Mouse (Mus musculus) G1E (cell line): ENCODE results near the gene Myo1d. TPM values are rescaled to one million over a fixed set of nuclear protein-coding genes. Genes with fewer than 3 reads are reported as not detected.

ENCODE experiments used
- ATAC-seq: 2 replicates; pipeline ENCODE4 v1.8.0; 2016; ENCODE audit warnings: mild to moderate bottlenecking; ENCODE audit not compliant: insufficient number of reproducible peaks, poor library complexity, low FRiP score, severe bottlenecking; ENCODE audit errors: extremely low read depth
- DNase-seq: peaks from one replicate; pipeline ENCODE4 v3.0.0; 2012; ENCODE audit warnings: low spot score
- H3K27me3 ChIP-seq: 2 replicates; pipeline ENCODE4 v1.6.1; 2012; ENCODE audit warnings: mild to moderate bottlenecking, low read length, inconsistent platforms; ENCODE audit not compliant: insufficient read depth
- H3K36me3 ChIP-seq: replicated peaks from 2 replicates; pipeline ENCODE3; 2012; ENCODE audit warnings: mild to moderate bottlenecking, inconsistent platforms
- H3K4me1 ChIP-seq: 2 replicates; pipeline ENCODE4 v1.6.1; 2012; ENCODE audit warnings: low read depth, low read length, inconsistent platforms, mixed read lengths; ENCODE audit not compliant: insufficient read depth
- H3K4me3 ChIP-seq: 2 replicates; pipeline ENCODE4 v1.5.1; 2012; ENCODE audit warnings: low read depth, mild to moderate bottlenecking, inconsistent platforms, low read length, moderate library complexity, mixed read lengths
- H3K9me3 ChIP-seq: replicated peaks from 2 replicates; pipeline ENCODE4 v1.6.1; 2012; ENCODE audit warnings: inconsistent platforms
- CTCF ChIP-seq: IDR thresholded peaks from 2 replicates; pipeline ENCODE4 v1.5.1; 2012; ENCODE audit warnings: low read depth, low read length, inconsistent platforms, mixed read lengths
- GATA1 ChIP-seq: IDR thresholded peaks from 2 replicates; pipeline ENCODE4 v1.6.1; 2012; ENCODE audit warnings: borderline replicate concordance, low read length, inconsistent platforms, mixed read lengths
- GATA2 ChIP-seq: IDR thresholded peaks from 2 replicates; pipeline ENCODE4 v1.6.1; 2012; ENCODE audit warnings: low read depth, low read length, inconsistent platforms, borderline replicate concordance
- POLR2AphosphoS5 ChIP-seq: IDR thresholded peaks from 2 replicates; pipeline ENCODE4 v1.6.1; 2012; ENCODE audit warnings: low read depth, low read length, inconsistent platforms; ENCODE audit not compliant: insufficient replicate concordance
- TAL1 ChIP-seq: conservative IDR thresholded peaks from 2 replicates; pipeline ENCODE4 v1.6.1; 2012; ENCODE audit warnings: low read depth, low read length, inconsistent platforms, mixed read lengths
- polyA plus RNA-seq: library from polyadenylated mRNA; stranded (reverse); fragments of >175 nt; gene quantifications from 2 replicates; pipeline ENCODE4 v1.2.3, GENCODE M21; 2012
- total RNA-seq, 2 experiments: library from RNA; stranded (forward) in 1 of 2; stranded (reverse) in 1 of 2; fragments of 200-1000 nt in 1 of 2; fragments of >200 nt in 1 of 2; fragmentation: Nextera tagmentation in 1 of 2; gene quantifications; 2 replicates each; pipeline ENCODE4 v1.2.3; 2014 to 2017

Myo1d gene
- total and polyA plus RNA-seq, 3 experiments: not detected

DNA sequence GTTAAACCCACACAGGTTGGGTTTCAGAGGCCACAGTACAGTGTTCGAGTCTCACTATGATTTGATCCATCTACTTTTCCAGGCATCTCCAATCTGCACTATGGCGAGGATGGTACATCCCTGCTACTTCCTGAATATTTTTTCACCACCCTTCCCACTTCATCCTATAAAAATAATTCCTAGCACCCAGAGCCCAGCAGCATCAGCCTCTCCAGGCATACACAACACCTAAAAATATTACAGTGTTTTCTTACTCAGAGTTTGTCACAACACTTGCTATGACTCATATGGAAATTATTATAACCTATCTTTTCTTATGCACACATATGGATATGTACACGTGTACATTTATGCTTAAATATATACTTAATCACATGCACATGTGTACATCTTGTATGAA, 115.6 kb downstream of the Myo1d start:
- TF ChIP-seq TAL1 (no peak), GATA2 (no peak), CTCF (no peak), POLR2AphosphoS5 (no peak), GATA1 (no peak)
- 0 out of 2 replicates have a peak, but pooled peaks cover 2% of the 10 kb centered on the region for H3K9me3 ChIP-seq
- no peak for ATAC-seq
- DNase-seq: no peak
- no peaks in the 10 kb centered on the region for H3K36me3 ChIP-seq
- no peaks in the 10 kb centered on the region for H3K27me3 ChIP-seq
- no peaks in the 10 kb centered on the region for H3K4me1 ChIP-seq
- H3K4me3 ChIP-seq: no peak overlapping the region

DNA sequence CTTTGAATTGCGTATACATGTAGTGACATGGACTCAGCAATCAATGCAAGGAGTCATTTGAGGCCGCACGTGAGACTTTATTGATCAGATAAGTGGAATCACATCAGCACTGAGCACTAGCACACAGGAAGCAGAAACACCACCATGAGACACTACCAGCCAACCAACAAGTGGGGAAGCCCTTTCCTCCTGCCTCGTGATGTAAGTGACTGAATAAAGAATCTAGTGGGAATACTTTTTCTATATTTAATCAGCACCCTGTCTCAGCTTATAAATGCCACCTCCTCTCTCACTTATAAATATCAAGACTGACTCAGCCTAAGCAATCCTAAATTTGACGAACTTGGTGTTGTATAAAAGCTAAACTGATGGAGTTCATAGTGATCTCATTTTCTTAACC, 134.7 kb downstream of the Myo1d start:
- Histone ChIP-seq H3K4me3 (no peak overlapping the region), H3K27me3 (no peaks in the 10 kb centered on the region), H3K36me3 (no peaks in the 10 kb centered on the region), H3K4me1 (no peaks in the 10 kb centered on the region), H3K9me3 (no peaks in the 10 kb centered on the region)
- ATAC-seq (no peak), DNase-seq (no peak)
- TF ChIP-seq GATA2 (no peak), GATA1 (no peak), TAL1 (no peak), POLR2AphosphoS5 (no peak), CTCF (no peak)

- Histone ChIP-seq H3K36me3 (no peaks in the 10 kb centered on the region), H3K27me3 (no peaks in the 10 kb centered on the region), H3K9me3 (no peaks in the 10 kb centered on the region), H3K4me3 (no peak overlapping the region), H3K4me1 (no peaks in the 10 kb centered on the region)
- ATAC-seq: no peak
- TF ChIP-seq POLR2AphosphoS5: no peak
- no peak for TF ChIP-seq GATA2
- DNase-seq: no peak
These were observed 150.6 kb downstream of the Myo1d start for GRCm38 (mm10) chr11:80628992-80629865.

- no peaks in the 10 kb centered on the region for H3K9me3 ChIP-seq
- H3K27me3 ChIP-seq: no peaks in the 10 kb centered on the region
- no peaks in the 10 kb centered on the region for H3K36me3 ChIP-seq
- TF ChIP-seq CTCF (no peak), GATA2 (no peak), TAL1 (no peak)
- no peak overlapping the region for H3K4me3 ChIP-seq
- ATAC-seq (no peak), DNase-seq (no peak)
- H3K4me1 ChIP-seq: no peaks in the 10 kb centered on the region
These were observed 151.2 kb downstream of the Myo1d start for GRCm38 (mm10) chr11:80628581-80628980.

DNA sequence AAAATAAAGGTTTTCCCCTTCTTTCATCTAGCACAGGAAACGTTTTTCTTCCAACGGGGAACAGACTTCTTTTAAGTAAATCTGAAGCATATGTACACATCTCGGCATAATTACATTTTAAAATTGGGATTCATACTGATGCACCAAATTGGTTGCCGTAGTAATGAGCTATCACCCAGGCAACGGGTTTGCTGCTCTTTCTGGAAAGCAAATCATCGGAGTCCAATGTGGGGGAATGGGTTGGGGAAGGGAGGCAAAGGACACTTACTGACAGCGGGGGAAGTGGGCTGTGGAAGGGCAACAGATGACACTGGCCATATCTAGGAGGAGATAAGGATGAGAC, 156.8 kb downstream of the Myo1d start:
- H3K36me3 ChIP-seq: no peaks in the 10 kb centered on the region
- no peaks in the 10 kb centered on the region for H3K4me1 ChIP-seq
- TF ChIP-seq CTCF: no peak
- TF ChIP-seq TAL1: no peak
- no peak for TF ChIP-seq GATA1
- no peak for TF ChIP-seq POLR2AphosphoS5
- TF ChIP-seq GATA2: no peak
- H3K4me3 ChIP-seq: no peak overlapping the region
- ATAC-seq (no peak), DNase-seq (no peak)
- H3K9me3 ChIP-seq: no peaks in the 10 kb centered on the region
- H3K27me3 ChIP-seq: no peaks in the 10 kb centered on the region

- ATAC-seq: no peak
These were observed 157.4 kb downstream of the Myo1d start for GRCm38 (mm10) chr11:80622233-80623037.

More at GRCm38 (mm10) chr11:80622233-80623037, 157.4 kb downstream of the Myo1d start:
- no peak for TF ChIP-seq POLR2AphosphoS5
- no peak for TF ChIP-seq CTCF
- no peak for TF ChIP-seq TAL1
- Histone ChIP-seq H3K4me3 (no peak overlapping the region), H3K36me3 (no peaks in the 10 kb centered on the region), H3K9me3 (no peaks in the 10 kb centered on the region), H3K27me3 (no peaks in the 10 kb centered on the region), H3K4me1 (no peaks in the 10 kb centered on the region)
- no peak for DNase-seq
